In genomic region chr4:44310429-44310828, GRCm38 (mm10) we compare ENCODE assay signal across 23 mouse cellular contexts. TPM values are rescaled to one million over a fixed set of nuclear protein-coding genes. Genes with fewer than 3 reads are reported as not detected.
DNase-seq lines count a peak whose midpoint lies in the region; ATAC-seq and TF ChIP-seq lines count a peak whose summit lies in the region.
"Had no signal": no experiment of that assay in that cellular context is flagged by ENCODE, and none has a peak within 500 bp of the region (broad histone marks: within the 10 kb centered on the region; RNA-seq: fewer than 3 reads in every experiment).

No protein-coding gene starts in this region.

- TF ChIP-seq POLR2A in MEL (IDR thresholded peaks at IDR 0.05; ENCODE audit: control insufficient read depth in 1 of 2, insufficient read depth in 1 of 2, low read depth in 1 of 2, low read length in 2 of 2, poor library complexity in 1 of 2): no peak

- no peaks in the 10 kb centered on the region for H3K79me2 ChIP-seq in MEL (ENCODE audit: control insufficient read depth, insufficient read depth, low read length, poor library complexity)

- no peak for ATAC-seq in intestine, postnatal 0 days
- ATAC-seq in intestine, embryonic 16.5 days: no peak
- no peak for ATAC-seq in midbrain, postnatal 0 days (ENCODE audit: low FRiP score)
- no peak for ATAC-seq in midbrain, embryonic 11.5 days (ENCODE audit: low FRiP score)
- ATAC-seq: forebrain, embryonic 15.5 days; intestine, embryonic 15.5 days had no signal

- no peaks in the 10 kb centered on the region for H3K27me3 ChIP-seq in intestine, postnatal 0 days (replicated peaks; ENCODE audit: control insufficient read depth, insufficient read depth, low read length)
- no peaks in the 10 kb centered on the region for H3K27me3 ChIP-seq in intestine, embryonic 16.5 days (replicated peaks; ENCODE audit: control insufficient read depth, insufficient read depth, low read length)
- H3K27me3 ChIP-seq in midbrain, postnatal 0 days (ENCODE audit: insufficient read depth, low read length): no peaks in the 10 kb centered on the region
- H3K27me3 ChIP-seq in midbrain, embryonic 11.5 days (ENCODE audit: control insufficient read depth, insufficient read depth, low read length): no peaks in the 10 kb centered on the region
- H3K27me3 ChIP-seq in MEL (ENCODE audit: control insufficient read depth in 1 of 2, insufficient read depth in 2 of 2, low read length in 2 of 2): no peaks in the 10 kb centered on the region
- no peaks in the 10 kb centered on the region for H3K27me3 ChIP-seq in embryonic facial prominence, embryonic 10.5 days (replicated peaks; ENCODE audit: low read depth, poor library complexity, severe bottlenecking)
- H3K27me3 ChIP-seq: embryonic facial prominence, embryonic 12.5 days; forebrain, embryonic 15.5 days; intestine, embryonic 15.5 days; kidney, embryonic 15.5 days; limb, embryonic 15.5 days; liver, embryonic 15.5 days; neural tube, embryonic 12.5 days; stomach, embryonic 15.5 days had no signal

- peak; percentile 37 for TF ChIP-seq CTCF in intestine, postnatal 0 days (IDR thresholded peaks at IDR 0.05; ENCODE audit: low read depth)
- TF ChIP-seq CTCF in midbrain, postnatal 0 days (IDR thresholded peaks at IDR 0.05): peak; percentile 69
- TF ChIP-seq CTCF in MEL (IDR thresholded peaks at IDR 0.05 in 2 of 3, conservative IDR thresholded peaks at IDR 0.05 in 1 of 3; ENCODE audit: control insufficient read depth in 1 of 3, insufficient read depth in 1 of 3, low read depth in 2 of 3, low read length in 3 of 3, poor library complexity in 1 of 3, severe bottlenecking in 1 of 3): peak in 2 of 3 experiments; percentile 31 to 34; a peak in 3 of 6 replicates

- 82% methylated on average over 4 of the region's 4 CpGs for WGBS in intestine, postnatal 0 days
- WGBS in intestine, embryonic 16.5 days: 85% methylated on average over 4 of the region's 4 CpGs
- whole genome bisulfite sequencing in midbrain, postnatal 0 days: 71% methylated on average over 4 of the region's 4 CpGs
- WGBS in midbrain, embryonic 11.5 days: 87% methylated on average over 4 of the region's 4 CpGs
- 88% methylated on average over 4 of the region's 4 CpGs for WGBS in embryonic facial prominence, embryonic 10.5 days

- no peaks in the 10 kb centered on the region for H3K4me1 ChIP-seq in intestine, postnatal 0 days (replicated peaks; ENCODE audit: control insufficient read depth, insufficient read depth, low read length)
- H3K4me1 ChIP-seq in intestine, embryonic 16.5 days (ENCODE audit: control insufficient read depth, insufficient read depth, low read length): no peaks in the 10 kb centered on the region
- no peaks in the 10 kb centered on the region for H3K4me1 ChIP-seq in midbrain, postnatal 0 days (ENCODE audit: insufficient read depth, low read length)
- H3K4me1 ChIP-seq in midbrain, embryonic 11.5 days (ENCODE audit: control insufficient read depth, insufficient read depth, low read length): no peaks in the 10 kb centered on the region
- H3K4me1 ChIP-seq in MEL (ENCODE audit: control insufficient read depth in 1 of 2, insufficient read depth in 2 of 2, low read length in 2 of 2): peaks cover 0 to 7% of the 10 kb centered on the region in 2 experiments; a peak in 1 of 4 replicates
- no peaks in the 10 kb centered on the region for H3K4me1 ChIP-seq in embryonic facial prominence, embryonic 10.5 days
- H3K4me1 ChIP-seq: embryonic facial prominence, embryonic 12.5 days; forebrain, embryonic 15.5 days; intestine, embryonic 15.5 days; kidney, embryonic 15.5 days; limb, embryonic 15.5 days; neural tube, embryonic 12.5 days; stomach, embryonic 15.5 days had no signal

- no peak for TF ChIP-seq EP300 in MEL (IDR thresholded peaks at IDR 0.05; ENCODE audit: low read depth in 1 of 2, low read length in 2 of 2)

- no peak overlapping the region for H3K27ac ChIP-seq in intestine, postnatal 0 days (ENCODE audit: low read depth, low read length)
- H3K27ac ChIP-seq in intestine, embryonic 16.5 days (ENCODE audit: low read length): no peak overlapping the region
- no peak overlapping the region for H3K27ac ChIP-seq in midbrain, postnatal 0 days (ENCODE audit: low read depth, low read length)
- H3K27ac ChIP-seq in midbrain, embryonic 11.5 days (ENCODE audit: low read depth, low read length): no peak overlapping the region
- H3K27ac ChIP-seq in MEL (ENCODE audit: control insufficient read depth, low read depth, low read length): no peak overlapping the region
- H3K27ac ChIP-seq in embryonic facial prominence, embryonic 10.5 days (replicated peaks): no peak overlapping the region
- H3K27ac ChIP-seq: embryonic facial prominence, embryonic 12.5 days; forebrain, embryonic 15.5 days; intestine, embryonic 15.5 days; kidney, embryonic 15.5 days; limb, embryonic 15.5 days; liver, embryonic 15.5 days; neural tube, embryonic 12.5 days; stomach, embryonic 15.5 days had no signal

- TF ChIP-seq RAD21 in MEL (IDR thresholded peaks at IDR 0.05; ENCODE audit: low read depth, low read length): no peak; the same call in 1 of the 2 replicates

- no peaks in the 10 kb centered on the region for H3K9me3 ChIP-seq in intestine, postnatal 0 days (ENCODE audit: control insufficient read depth)
- no peaks in the 10 kb centered on the region for H3K9me3 ChIP-seq in intestine, embryonic 16.5 days (ENCODE audit: control insufficient read depth, low read length)
- H3K9me3 ChIP-seq in midbrain, postnatal 0 days (ENCODE audit: low read length): no peaks in the 10 kb centered on the region
- H3K9me3 ChIP-seq in midbrain, embryonic 11.5 days (ENCODE audit: control insufficient read depth, low read length): no peaks in the 10 kb centered on the region
- H3K9me3 ChIP-seq in MEL (replicated peaks; ENCODE audit: insufficient read depth, low read length): no peaks in the 10 kb centered on the region
- H3K9me3 ChIP-seq in embryonic facial prominence, embryonic 10.5 days: no peaks in the 10 kb centered on the region
- H3K9me3 ChIP-seq: embryonic facial prominence, embryonic 12.5 days; forebrain, embryonic 15.5 days; intestine, embryonic 15.5 days; kidney, embryonic 15.5 days; limb, embryonic 15.5 days; liver, embryonic 15.5 days; neural tube, embryonic 12.5 days; stomach, embryonic 15.5 days had no signal

- H3K4me3 ChIP-seq in intestine, postnatal 0 days (ENCODE audit: low read depth, low read length): no peak overlapping the region
- no peak overlapping the region for H3K4me3 ChIP-seq in intestine, embryonic 16.5 days (ENCODE audit: low read length)
- no peak overlapping the region for H3K4me3 ChIP-seq in midbrain, postnatal 0 days (ENCODE audit: low read depth, low read length)
- H3K4me3 ChIP-seq in midbrain, embryonic 11.5 days (ENCODE audit: low read depth, low read length): no peak overlapping the region
- no peak overlapping the region for H3K4me3 ChIP-seq in MEL (ENCODE audit: control insufficient read depth in 1 of 2, insufficient read depth in 1 of 2, low read depth in 2 of 2, low read length in 2 of 2)
- H3K4me3 ChIP-seq in embryonic facial prominence, embryonic 10.5 days: no peak overlapping the region
- H3K4me3 ChIP-seq: embryonic facial prominence, embryonic 12.5 days; erythroblast, embryonic 14.5 days; forebrain, embryonic 15.5 days; intestine, embryonic 15.5 days; kidney, embryonic 15.5 days; limb, embryonic 15.5 days; liver, embryonic 15.5 days; neural tube, embryonic 12.5 days; stomach, embryonic 15.5 days had no signal

- peak; percentile 19 for DNase-seq in midbrain, postnatal 0 days (ENCODE audit: low spot score)
- no peak for DNase-seq in midbrain, embryonic 11.5 days (ENCODE audit: low spot score, missing footprints)
- no peak for DNase-seq in MEL (ENCODE audit: low read depth, low spot score)
- no peak for DNase-seq in thymus, postnatal 25 days
- DNase-seq in embryonic facial prominence, embryonic 10.5 days (ENCODE audit: low spot score): no peak
- DNase-seq: cerebellum, adult 8-10 months; heart, postnatal 10 days; layer of hippocampus, postnatal 36 days; lung, postnatal 14 days; right cerebral cortex, postnatal 14 days; thymus, adult 2 months had no signal

- H3K9ac ChIP-seq in intestine, postnatal 0 days (ENCODE audit: low read depth, low read length): no peak overlapping the region
- H3K9ac ChIP-seq in intestine, embryonic 16.5 days (ENCODE audit: low read depth, low read length): no peak overlapping the region
- no peak overlapping the region for H3K9ac ChIP-seq in midbrain, postnatal 0 days (replicated peaks; ENCODE audit: low read length, poor library complexity, severe bottlenecking)
- H3K9ac ChIP-seq in midbrain, embryonic 11.5 days (ENCODE audit: low read length): no peak overlapping the region
- no peak overlapping the region for H3K9ac ChIP-seq in MEL (ENCODE audit: control insufficient read depth, low read depth, low read length, poor library complexity, severe bottlenecking)
- H3K9ac ChIP-seq: embryonic facial prominence, embryonic 12.5 days; forebrain, embryonic 15.5 days; intestine, embryonic 15.5 days; kidney, embryonic 15.5 days; limb, embryonic 15.5 days; liver, embryonic 15.5 days; neural tube, embryonic 12.5 days; stomach, embryonic 15.5 days had no signal

- H3K4me2 ChIP-seq in intestine, postnatal 0 days (replicated peaks; ENCODE audit: low read depth): no peak overlapping the region
- no peak overlapping the region for H3K4me2 ChIP-seq in intestine, embryonic 16.5 days (ENCODE audit: low read depth, low read length)
- H3K4me2 ChIP-seq in midbrain, postnatal 0 days (ENCODE audit: low read depth, low read length, poor library complexity, severe bottlenecking): no peak overlapping the region
- H3K4me2 ChIP-seq in midbrain, embryonic 11.5 days: no peak overlapping the region
- H3K4me2 ChIP-seq: embryonic facial prominence, embryonic 12.5 days; forebrain, embryonic 15.5 days; intestine, embryonic 15.5 days; kidney, embryonic 15.5 days; limb, embryonic 15.5 days; liver, embryonic 15.5 days; neural tube, embryonic 12.5 days; stomach, embryonic 15.5 days had no signal

- peaks cover 9% of the 10 kb centered on the region for H3K36me3 ChIP-seq in intestine, postnatal 0 days (ENCODE audit: control insufficient read depth, insufficient read depth)
- H3K36me3 ChIP-seq in intestine, embryonic 16.5 days (ENCODE audit: control insufficient read depth, insufficient read depth, low read length): peaks cover 3% of the 10 kb centered on the region; the same call in 1 of the 2 replicates
- H3K36me3 ChIP-seq in midbrain, postnatal 0 days (ENCODE audit: insufficient read depth, low read length): no peaks in the 10 kb centered on the region
- H3K36me3 ChIP-seq in midbrain, embryonic 11.5 days (ENCODE audit: control insufficient read depth, insufficient read depth, low read length): no peaks in the 10 kb centered on the region; the same call in 1 of the 2 replicates
- H3K36me3 ChIP-seq in MEL (ENCODE audit: control insufficient read depth in 1 of 2, insufficient read depth in 2 of 2, low read length in 2 of 2): peaks cover 0 to 3% of the 10 kb centered on the region in 2 experiments; a peak in 1 of 4 replicates
- H3K36me3 ChIP-seq in embryonic facial prominence, embryonic 10.5 days (replicated peaks): peaks cover 95% of the 10 kb centered on the region
- H3K36me3 ChIP-seq: forebrain, embryonic 15.5 days had no signal

RNA-seq across cellular contexts. Expression of gene Melk, which starts 9.8 kb away (rescaled TPM):
- 8.0 and 9.2 TPM in 2 replicates for polyA plus RNA-seq in intestine, postnatal 0 days (2015; fragmentation: Nextera tagmentation; extraction: Ambion mirVana)
- polyA plus RNA-seq in intestine, embryonic 16.5 days (2015; fragmentation: Nextera tagmentation; extraction: Ambion mirVana): 33.1 and 36.7 TPM in 2 replicates
- total RNA-seq in midbrain, postnatal 0 days (2014; rRNA removed): 2.5 and 3.9 TPM in 2 replicates
- polyA plus RNA-seq in midbrain, postnatal 0 days (2015; fragmentation: Nextera tagmentation; extraction: Ambion mirVana): 2.1 and 2.2 TPM in 2 replicates
- polyA plus RNA-seq in midbrain, embryonic 11.5 days (2014; fragmentation: Nextera tagmentation; extraction: Ambion mirVana): 71.6 and 74.8 TPM in 2 replicates
- total RNA-seq in MEL (2012; rRNA removed): 14.7 and 15.1 TPM in 2 replicates
- polyA plus RNA-seq in MEL (2012; ENCODE audit: insufficient read depth in 1 of 2, insufficient read length in 2 of 2, low read depth in 1 of 2, low replicate concordance in 2 of 2, missing spikeins in 1 of 2): 10 to 100 TPM in 1 of 2 experiments, not detected in 1; 18.2 TPM
- polyA plus RNA-seq in embryonic facial prominence, embryonic 10.5 days (2016; fragmentation: Nextera tagmentation; extraction: Ambion mirVana): 66.7 and 73.3 TPM in 2 replicates
- total RNA-seq: gastrocnemius, adult 18-20 months had no signal
